Mouse (Mus musculus) liver, embryonic 14.5 days (tissue): Measurements from ENCODE around the gene Pgam5. TPM values are rescaled to one million over a fixed set of nuclear protein-coding genes. Genes with fewer than 3 reads are reported as not detected.

ENCODE experiments used
- ATAC-seq: fragments of 200-750 bp; cut with Nextera tagmentation; 2 replicates; pipeline ENCODE4 v1.8.0; 2017; ENCODE audit warnings: moderate number of reproducible peaks, mild to moderate bottlenecking, moderate library complexity; ENCODE audit not compliant: insufficient read depth
- DNase-seq, 3 experiments: peaks; one replicate each; pipeline ENCODE4 v3.0.0-alpha.2; 2012 to 2013; ENCODE audit warnings: low read depth in 3 of 3, low spot score in 3 of 3
- H3K27ac ChIP-seq: fragments of 300-500 bp; sonication (generic); 2 replicates; pipeline ENCODE4 v1.5.1; 2014; ENCODE audit warnings: moderate library complexity, mild to moderate bottlenecking, control low read depth, inconsistent platforms
- H3K27me3 ChIP-seq: fragments of 300-500 bp; sonication (generic); 2 replicates; pipeline ENCODE4 v1.6.1; 2014; ENCODE audit warnings: mild to moderate bottlenecking, low read length, moderate library complexity; ENCODE audit not compliant: control insufficient read depth, insufficient read depth
- H3K36me3 ChIP-seq: fragments of 300-500 bp; sonication (generic); replicated peaks from 2 replicates; pipeline ENCODE4 v1.6.1; 2014; ENCODE audit warnings: low read depth; ENCODE audit not compliant: control insufficient read depth, insufficient read depth
- H3K4me1 ChIP-seq, 2 experiments: fragments of 200-500 bp in 1 of 2; fragments of 300-500 bp in 1 of 2; sonication (generic) in 1 of 2; replicated peaks; 2 replicates each; pipeline ENCODE4 v1.6.1; 2012 to 2014; ENCODE audit warnings: antibody characterized with exemption in 1 of 2, inconsistent platforms in 1 of 2, low read length in 1 of 2; ENCODE audit not compliant: control insufficient read depth in 2 of 2, insufficient read depth in 2 of 2
- H3K4me2 ChIP-seq: fragments of 300-500 bp; sonication (generic); 2 replicates; pipeline ENCODE4 v1.6.1; 2014; ENCODE audit warnings: low read depth, mild to moderate bottlenecking, control low read depth, moderate library complexity
- H3K4me3 ChIP-seq, 2 experiments: fragments of 200-500 bp in 1 of 2; fragments of 300-500 bp in 1 of 2; sonication (generic) in 1 of 2; 2 replicates each; pipeline ENCODE4 v1.5.1; 2012 to 2014; ENCODE audit warnings: low read depth in 2 of 2, low read length in 2 of 2, mild to moderate bottlenecking in 2 of 2, control low read depth in 1 of 2, inconsistent platforms in 1 of 2, moderate library complexity in 1 of 2; ENCODE audit not compliant: insufficient read depth in 1 of 2
- H3K9ac ChIP-seq: fragments of 300-500 bp; sonication (generic); replicated peaks from 2 replicates; pipeline ENCODE4 v1.6.1; 2014; ENCODE audit warnings: mild to moderate bottlenecking, control low read depth, moderate library complexity
- H3K9me3 ChIP-seq: fragments of 300-500 bp; sonication (generic); 2 replicates; pipeline ENCODE4 v1.6.1; 2016; ENCODE audit warnings: low read length, mixed read lengths; ENCODE audit not compliant: control insufficient read depth
- CTCF ChIP-seq: IDR thresholded peaks from 2 replicates; pipeline ENCODE4 v1.5.1; 2016; ENCODE audit warnings: antibody characterized with exemption, low read depth, control low read depth
- EP300 ChIP-seq: IDR thresholded peaks from 2 replicates; pipeline ENCODE4 v1.6.1; 2016; ENCODE audit warnings: antibody characterized with exemption, low read depth
- WGBS: fragments of 180-500 bp; shearing (Covaris S2); extraction: QIAGEN DNeasy Blood & Tissue Kit; methylation state at CpG from one replicate; pipeline ENCODE4 v1.1.7; 2014; ENCODE audit not compliant: insufficient replicate concordance; 5-methylcytosine and 5-hydroxymethylcytosine counted together
- polyA plus RNA-seq, 2 experiments: library from polyadenylated mRNA; depleted of rRNA in 1 of 2; stranded (reverse) in 1 of 2; unstranded in 1 of 2; fragments of >200 nt; fragmentation: Nextera tagmentation in 1 of 2; extraction: Ambion mirVana in 1 of 2; gene quantifications; 2 replicates each; pipeline versions ENCODE4 v1.2.1 to v1.2.3; 2012 to 2014

The Pgam5 gene
- polyA plus RNA-seq (2012; rRNA removed): 17.0 and 17.6 TPM in 2 replicates
- polyA plus RNA-seq (2014; fragmentation: Nextera tagmentation; extraction: Ambion mirVana): 26.3 and 31.4 TPM in 2 replicates

- under 1% methylated on average over 61 of the region's 66 CpGs for WGBS
- H3K4me3 ChIP-seq: peak within 1 kb of the TSS; percentile 70 to 87
- peaks cover 21% of the 10 kb centered on the region for H3K36me3 ChIP-seq
- DNase-seq: peak; percentile 77 to 81 (median 77)
- H3K9me3 ChIP-seq: no peaks in the 10 kb centered on the region
- H3K27ac ChIP-seq: no peak within 1 kb of the TSS
- TF ChIP-seq EP300 (0 out of 2 replicates have a peak, but pooled peaks have one; percentile 13), CTCF (peak; percentile 93)
- H3K4me1 ChIP-seq: peaks cover 8 to 14% of the 10 kb centered on the region in 2 experiments
- peak within 1 kb of the TSS; percentile 91 for H3K4me2 ChIP-seq
- H3K9ac ChIP-seq: peak within 1 kb of the TSS; percentile 90
- no peaks in the 10 kb centered on the region for H3K27me3 ChIP-seq
- ATAC-seq: peak; percentile 84
These were observed at the start of gene Pgam5 for GRCm38 (mm10) chr5:110269141-110270101. TSS of gene Pgam5 (minus strand) at chr5:110269913.

GRCm38 (mm10) chr5:110313127-110313526 lies 43.4 kb upstream of the Pgam5 start:
- Histone ChIP-seq H3K27me3 (no peaks in the 10 kb centered on the region), H3K4me2 (no peak overlapping the region), H3K9ac (no peak overlapping the region), H3K9me3 (no peaks in the 10 kb centered on the region), H3K4me3 (no peak overlapping the region), H3K36me3 (peaks cover 61% of the 10 kb centered on the region), H3K27ac (no peak overlapping the region), H3K4me1 (no peaks in the 10 kb centered on the region)
- no peak for TF ChIP-seq CTCF
- TF ChIP-seq EP300: no peak
- ATAC-seq: no peak
- no peak for DNase-seq
- WGBS: 80% methylated on average over 3 of the region's 3 CpGs

- Histone ChIP-seq H3K4me3 (no peak overlapping the region), H3K4me2 (no peak overlapping the region), H3K9ac (no peak overlapping the region), H3K27me3 (no peaks in the 10 kb centered on the region), H3K36me3 (peaks cover 86% of the 10 kb centered on the region), H3K4me1 (no peaks in the 10 kb centered on the region), H3K27ac (no peak overlapping the region), H3K9me3 (no peaks in the 10 kb centered on the region)
- ATAC-seq (no peak), DNase-seq (no peak)
- no peak for TF ChIP-seq EP300
- WGBS: 86% methylated on average over 7 of the region's 7 CpGs
These were observed 39.1 kb upstream of the Pgam5 start for GRCm38 (mm10) chr5:110308861-110309260.

- H3K4me3 ChIP-seq: no peak overlapping the region
- H3K27ac ChIP-seq: no peak overlapping the region
- WGBS: 76% methylated on average over 2 of the region's 2 CpGs
- H3K4me2 ChIP-seq: no peak overlapping the region
- no peak for ATAC-seq
- no peak overlapping the region for H3K9ac ChIP-seq
- no peaks in the 10 kb centered on the region for H3K4me1 ChIP-seq
- TF ChIP-seq EP300 (no peak), CTCF (no peak)
- peaks cover 84% of the 10 kb centered on the region for H3K36me3 ChIP-seq
- no peak for DNase-seq
- no peaks in the 10 kb centered on the region for H3K9me3 ChIP-seq
- H3K27me3 ChIP-seq: no peaks in the 10 kb centered on the region
These were observed 30.9 kb upstream of the Pgam5 start for GRCm38 (mm10) chr5:110300591-110300990.

GRCm38 (mm10) chr5:110296637-110297036 lies 26.9 kb upstream of the Pgam5 start:
- Histone ChIP-seq H3K4me3 (no peak overlapping the region), H3K36me3 (peaks cover 81% of the 10 kb centered on the region), H3K9me3 (no peaks in the 10 kb centered on the region), H3K9ac (no peak overlapping the region), H3K4me1 (peaks cover 0 to 1% of the 10 kb centered on the region in 2 experiments; a peak in 1 of 4 replicates), H3K27ac (no peak overlapping the region), H3K4me2 (no peak overlapping the region), H3K27me3 (no peaks in the 10 kb centered on the region)
- WGBS: 100% methylated on average over 1 of the region's 1 CpGs
- no peak for DNase-seq
- ATAC-seq: no peak
- TF ChIP-seq EP300 (no peak), CTCF (no peak)
